Mouse (Mus musculus): ENCODE results near the gene Cd300a.
A peak's percentile ranks its signal among the peaks of the same experiment; 100 is the strongest.

Cd300a gene

GRCm38 (mm10) chr11:114866486-114867360 is 23.1 kb upstream of the Cd300a start:
- DNase-seq (ENCODE audit: low read depth, low spot score), result no peak

GRCm38 (mm10) chr11:114867361-114868235 is 22.2 kb upstream of the Cd300a start:
- no peak for DNase-seq (ENCODE audit: low read depth, low spot score)

DNA sequence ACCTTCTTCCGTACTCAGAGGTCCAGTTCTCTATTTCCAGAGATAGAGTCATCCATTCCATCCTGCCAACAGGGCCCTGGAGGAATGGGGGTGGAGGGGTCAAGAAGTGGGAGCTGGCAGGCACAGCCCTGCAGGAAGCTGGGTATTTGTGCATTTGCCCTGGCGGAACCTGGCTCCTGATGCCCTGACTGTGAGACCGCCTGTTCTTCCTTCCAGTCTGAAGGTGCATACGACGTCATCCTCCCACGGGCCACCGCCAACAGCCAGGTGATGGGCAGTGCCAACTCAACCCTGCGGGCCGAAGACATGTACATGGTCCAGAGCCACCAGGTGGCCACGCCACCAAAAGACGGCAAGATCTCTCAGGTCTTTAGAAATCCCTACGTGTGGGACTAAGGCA is 21.6 kb upstream of the Cd300a start:
- DNase-seq (ENCODE audit: low read depth, low spot score), result peak; percentile 33

GRCm38 (mm10) chr11:114869787-114870186 is 20.1 kb upstream of the Cd300a start:
- DNase-seq (ENCODE audit: low read depth, low spot score), result no peak

- no peak for DNase-seq (ENCODE audit: low read depth, low spot score)
These were observed 18.3 kb upstream of the Cd300a start for GRCm38 (mm10) chr11:114871540-114871939.

- DNase-seq (ENCODE audit: low read depth, low spot score), result peak; percentile 58
These were observed 16.6 kb upstream of the Cd300a start for GRCm38 (mm10) chr11:114873022-114873817.

DNA sequence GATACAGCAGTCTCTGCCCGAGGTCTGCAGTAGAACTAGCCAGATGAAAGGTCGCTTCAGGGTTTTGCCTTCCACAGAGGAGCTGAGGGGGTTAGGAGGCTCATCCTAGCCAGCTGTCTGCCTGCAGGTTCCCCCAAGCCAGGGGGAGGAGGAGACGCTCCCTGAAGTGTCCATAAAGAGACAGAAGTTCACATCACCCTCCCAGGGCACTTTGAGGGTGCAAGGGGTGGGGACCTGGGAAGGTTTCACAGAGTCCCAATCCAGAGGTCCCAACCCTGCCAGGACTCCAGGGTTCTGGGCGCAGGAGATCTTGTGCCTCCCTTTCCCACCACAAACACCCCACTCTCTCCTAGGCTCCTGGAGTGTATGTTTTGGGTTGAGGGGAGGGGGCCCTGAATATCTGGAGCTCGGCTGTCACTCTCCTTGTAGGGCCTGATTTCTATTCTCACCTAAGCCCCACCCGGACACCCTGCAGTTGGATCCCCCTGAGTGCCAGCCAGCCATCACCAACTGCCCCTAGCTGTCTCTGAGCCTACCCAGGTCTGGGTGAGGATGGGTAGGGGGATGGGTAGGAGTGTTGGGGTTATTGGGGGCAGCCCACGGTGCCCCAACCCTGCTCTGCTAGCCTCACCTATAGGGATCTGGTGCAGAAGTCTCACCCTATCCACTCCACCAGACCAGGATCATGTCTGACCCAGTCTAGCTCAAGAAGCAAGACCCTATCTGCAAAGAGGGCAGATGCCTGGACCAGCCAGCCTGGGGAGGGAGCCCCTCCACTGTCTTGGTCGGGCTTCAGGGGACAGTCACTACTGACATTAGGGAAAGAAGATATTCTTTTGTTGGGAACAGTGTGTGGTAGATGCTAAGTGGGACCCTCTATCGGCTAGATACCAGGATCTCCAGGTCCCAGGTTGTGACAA is 15.4 kb upstream of the Cd300a start:
- peak; percentile 43 for DNase-seq (ENCODE audit: low read depth, low spot score)

DNA sequence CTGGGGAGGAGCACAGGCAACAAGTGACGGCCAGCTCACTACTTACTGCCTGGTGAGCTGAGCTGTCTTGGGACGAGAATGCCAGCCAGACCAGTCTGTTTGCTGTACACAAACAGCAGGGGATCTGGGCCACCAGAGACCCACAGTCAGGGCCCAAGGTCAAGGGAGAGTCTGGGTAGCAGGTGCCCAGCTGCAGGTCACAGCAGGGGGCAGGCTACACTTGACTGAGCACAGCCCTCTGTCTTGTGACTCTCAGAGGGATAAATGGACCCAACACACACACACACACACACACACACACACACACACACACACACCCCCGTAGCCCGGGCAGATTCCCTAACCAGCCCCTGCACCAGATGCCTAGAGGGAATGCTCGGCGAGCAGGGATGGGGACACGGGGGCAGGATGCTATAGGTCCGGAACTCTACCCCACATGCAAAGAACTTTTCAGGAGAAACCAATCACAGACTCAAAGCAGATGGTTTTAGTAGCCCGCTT is 14.5 kb upstream of the Cd300a start:
- peak; percentile 95 for DNase-seq (ENCODE audit: low read depth, low spot score)

GRCm38 (mm10) chr11:114876176-114876575 is 13.7 kb upstream of the Cd300a start:
- DNase-seq (ENCODE audit: low read depth, low spot score), result peak; percentile 89

- DNase-seq (ENCODE audit: low read depth, low spot score), result no peak
These were observed 13.2 kb upstream of the Cd300a start for GRCm38 (mm10) chr11:114876621-114877020.

DNA sequence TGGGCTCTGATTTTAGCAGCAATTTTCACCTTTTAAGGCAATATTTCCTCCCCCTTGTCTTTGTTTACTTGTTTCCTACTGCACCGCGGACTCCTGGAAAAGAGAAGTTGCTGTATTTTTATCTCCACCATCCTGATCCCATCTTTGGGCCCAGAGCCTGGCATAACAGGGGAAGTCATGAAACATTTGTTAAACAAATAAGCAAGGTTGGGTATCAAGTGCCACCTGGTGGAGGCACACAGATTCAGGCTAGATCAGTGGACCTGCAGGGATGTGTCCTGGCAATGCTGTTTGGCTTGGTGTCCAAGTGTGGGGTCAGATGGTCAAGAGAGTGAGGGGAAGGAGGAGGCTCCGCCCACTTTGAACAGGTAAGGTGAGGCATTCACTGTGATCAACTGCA is 12.7 kb upstream of the Cd300a start:
- DNase-seq (ENCODE audit: low read depth, low spot score), result peak; percentile 85

GRCm38 (mm10) chr11:114879666-114880065 is 10.2 kb upstream of the Cd300a start:
- peak; percentile 86 for DNase-seq (ENCODE audit: low read depth, low spot score)

DNA sequence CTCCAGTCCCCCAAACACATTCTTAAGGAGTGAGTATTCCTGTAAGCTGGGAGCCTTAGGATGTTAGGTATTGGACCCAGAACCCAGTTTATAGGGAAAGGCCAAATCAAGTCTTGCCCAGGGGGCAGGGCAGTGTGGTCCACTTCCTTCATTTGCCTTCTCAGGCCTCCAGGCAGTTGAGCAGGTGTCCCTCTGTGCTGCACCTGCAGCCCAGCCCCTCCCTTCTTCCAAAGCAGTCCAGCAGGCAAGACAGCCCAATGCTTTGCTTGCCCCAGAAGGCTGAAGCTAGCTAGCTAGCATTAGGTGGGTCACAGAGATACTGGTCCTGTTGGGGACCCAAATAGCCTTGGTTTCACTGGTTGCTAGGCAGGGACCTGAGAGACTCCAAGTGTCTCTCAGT is 9.7 kb upstream of the Cd300a start:
- peak; percentile 89 for DNase-seq (ENCODE audit: low read depth, low spot score)

DNA sequence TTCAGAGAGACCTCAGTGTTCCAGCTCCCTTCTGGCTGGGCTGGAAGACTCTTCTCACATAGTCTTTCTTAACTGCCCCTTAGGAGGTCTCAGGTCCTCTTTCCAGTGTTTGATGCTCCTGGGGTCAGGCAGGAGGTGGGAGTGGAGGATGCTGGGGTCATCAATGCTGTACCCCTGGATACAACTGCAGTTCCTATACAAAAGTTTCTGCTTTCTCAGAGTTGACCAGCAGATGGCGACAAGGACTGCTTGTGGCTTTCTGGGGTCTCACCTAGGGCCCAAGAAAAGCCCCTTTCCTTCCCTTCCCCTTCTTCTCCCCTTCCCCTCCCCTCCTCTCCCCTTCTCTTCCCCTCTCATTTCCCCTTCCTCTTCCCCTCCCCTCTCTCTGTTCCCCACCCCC is 9.3 kb upstream of the Cd300a start:
- peak; percentile 84 for DNase-seq (ENCODE audit: low read depth, low spot score)

DNA sequence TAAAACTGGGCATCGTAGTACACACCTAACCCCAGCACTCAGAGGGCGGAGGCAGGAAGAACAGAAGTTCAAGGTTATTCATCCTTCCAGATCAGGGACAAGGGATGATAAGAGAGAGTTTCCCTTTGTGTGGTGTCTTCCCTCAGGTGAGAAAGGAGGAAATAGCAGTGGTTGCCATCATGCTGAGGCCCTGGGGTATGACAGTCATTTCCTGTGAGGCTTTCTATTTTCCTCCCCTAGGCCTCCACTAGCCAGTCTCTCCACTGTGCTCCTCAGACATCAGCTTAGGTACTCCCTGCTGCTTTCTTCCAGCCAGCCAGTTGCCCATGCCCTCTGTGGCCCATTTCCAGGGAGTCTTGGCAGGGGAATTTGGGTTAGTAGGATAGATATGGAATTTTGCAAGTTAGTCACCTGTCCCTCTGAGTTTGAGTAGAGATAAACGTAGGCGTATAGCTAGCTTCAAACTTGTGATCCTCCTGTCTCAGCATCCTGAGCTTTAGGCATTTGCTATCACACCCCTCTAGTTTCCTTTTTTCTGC is 6.5 kb upstream of the Cd300a start:
- DNase-seq (ENCODE audit: low read depth, low spot score), result peak; percentile 57

DNA sequence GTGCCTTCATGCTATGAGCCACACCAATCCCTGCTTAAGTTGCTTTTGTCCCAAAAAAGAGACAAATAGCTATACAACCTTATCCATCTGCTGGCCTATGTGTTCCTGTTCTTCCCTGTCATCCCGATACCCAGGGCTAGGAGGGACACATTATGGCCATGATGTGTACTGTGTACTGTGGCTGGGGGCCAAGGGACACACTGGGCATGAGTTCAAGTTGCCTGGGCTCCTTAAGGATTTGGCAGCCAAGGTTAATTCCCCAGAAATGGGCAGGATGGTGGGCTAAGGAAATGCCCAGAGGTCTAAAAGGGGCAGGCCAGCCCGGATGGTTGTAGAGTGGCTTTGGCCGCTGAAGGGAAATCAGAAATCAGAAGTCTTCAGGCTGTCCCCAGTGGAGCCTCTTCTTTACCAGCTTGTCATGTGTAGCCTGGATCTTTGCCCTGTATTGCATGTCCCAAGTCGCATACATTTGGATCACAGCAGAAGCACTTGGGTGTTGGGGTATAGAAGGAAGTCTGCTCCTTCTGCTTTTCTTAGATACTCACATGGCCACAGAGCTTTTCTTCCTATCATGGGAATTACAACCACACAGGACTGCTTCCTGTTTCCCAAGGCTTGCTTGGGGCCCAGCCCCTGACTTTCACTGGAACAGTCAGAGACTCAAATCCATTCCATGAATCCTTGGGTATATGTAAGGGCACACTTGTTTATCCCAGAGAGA is 5.3 kb upstream of the Cd300a start:
- no peak for DNase-seq (ENCODE audit: low read depth, low spot score)

DNA sequence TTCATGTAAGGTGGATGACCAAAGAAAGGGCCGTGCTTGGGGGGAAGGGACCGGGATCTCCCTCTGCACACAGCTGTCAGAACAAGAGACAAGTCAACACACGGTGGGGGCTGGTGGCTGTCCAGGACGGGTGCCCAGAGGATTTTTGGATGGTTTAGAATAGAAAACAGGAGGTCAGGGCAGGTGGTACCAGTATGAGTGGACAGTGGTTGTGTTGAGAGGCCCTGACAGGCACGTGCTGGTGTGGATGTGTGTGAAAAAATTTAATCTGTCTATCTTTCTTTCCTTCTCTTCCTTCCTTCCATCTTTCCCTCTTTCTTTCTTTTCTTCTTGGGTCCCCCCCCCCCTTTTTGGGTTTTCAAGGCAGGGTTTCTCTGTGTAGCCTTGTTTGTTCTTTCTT is 701 bp downstream of the Cd300a start:
- DNase-seq (ENCODE audit: low read depth, low spot score), result no peak

DNA sequence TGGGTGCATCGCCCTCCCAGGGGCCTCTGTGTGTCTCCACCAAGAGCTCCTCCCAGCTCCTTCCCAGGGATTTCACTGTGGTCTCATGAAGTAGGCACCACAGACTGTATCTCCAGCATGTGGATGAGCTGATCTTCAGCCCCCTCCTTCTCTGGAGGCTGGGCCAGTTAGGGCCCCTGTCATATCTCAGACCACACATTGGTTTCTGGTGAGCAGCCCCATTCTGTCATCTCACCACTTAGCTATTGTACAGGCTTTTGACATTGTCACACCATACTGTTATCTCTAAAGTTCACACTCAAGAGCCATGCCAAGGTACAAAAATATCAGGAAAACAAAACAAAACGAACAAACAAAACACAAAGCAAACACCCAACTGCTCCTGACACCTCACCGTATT is 6.2 kb downstream of the Cd300a start:
- no peak for DNase-seq (ENCODE audit: low read depth, low spot score)

DNA sequence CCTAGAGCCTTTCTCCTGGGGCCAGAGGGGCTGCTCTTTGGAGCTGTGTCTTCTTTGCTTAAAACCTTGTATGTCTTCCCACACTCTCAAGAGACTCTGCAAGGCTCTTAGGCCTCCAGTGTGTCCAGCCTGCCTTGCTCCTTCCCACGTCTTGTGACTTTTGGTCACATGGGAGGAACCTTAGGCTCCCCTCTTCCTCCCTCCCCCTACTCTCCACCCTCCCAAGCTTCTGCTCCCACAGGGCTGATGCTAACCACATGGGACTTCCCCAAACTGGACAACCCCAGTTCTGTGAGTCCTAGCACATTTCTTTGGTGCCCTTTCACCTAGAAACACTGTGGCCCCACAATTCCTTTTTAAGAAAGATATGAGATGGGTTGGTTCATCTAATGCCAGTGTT is 8.2 kb downstream of the Cd300a start:
- DNase-seq (ENCODE audit: low read depth, low spot score), result no peak

DNA sequence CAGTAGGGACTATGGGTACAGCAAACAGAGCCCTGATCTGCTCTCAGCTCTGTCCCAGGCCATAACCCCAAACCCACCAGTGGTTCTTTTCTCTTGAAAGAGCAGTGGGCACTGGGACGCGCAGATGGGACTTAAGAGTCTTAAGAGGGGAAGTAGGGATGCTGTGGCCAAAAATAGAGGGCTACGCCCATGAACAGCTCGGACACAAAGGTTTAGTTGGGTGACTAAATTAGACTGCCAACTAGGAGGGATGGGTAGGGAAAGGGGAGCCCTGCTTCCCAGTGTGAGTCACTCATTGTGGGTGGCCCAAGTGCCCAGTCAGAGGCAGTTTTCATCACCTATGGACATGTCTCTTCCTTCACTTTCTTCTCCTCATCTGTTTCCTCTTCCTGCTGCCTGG is 13.4 kb downstream of the Cd300a start:
- no peak for DNase-seq (ENCODE audit: low read depth, low spot score)
